Mouse (Mus musculus): ENCODE measurements around the gene Phlda1.

DNA sequence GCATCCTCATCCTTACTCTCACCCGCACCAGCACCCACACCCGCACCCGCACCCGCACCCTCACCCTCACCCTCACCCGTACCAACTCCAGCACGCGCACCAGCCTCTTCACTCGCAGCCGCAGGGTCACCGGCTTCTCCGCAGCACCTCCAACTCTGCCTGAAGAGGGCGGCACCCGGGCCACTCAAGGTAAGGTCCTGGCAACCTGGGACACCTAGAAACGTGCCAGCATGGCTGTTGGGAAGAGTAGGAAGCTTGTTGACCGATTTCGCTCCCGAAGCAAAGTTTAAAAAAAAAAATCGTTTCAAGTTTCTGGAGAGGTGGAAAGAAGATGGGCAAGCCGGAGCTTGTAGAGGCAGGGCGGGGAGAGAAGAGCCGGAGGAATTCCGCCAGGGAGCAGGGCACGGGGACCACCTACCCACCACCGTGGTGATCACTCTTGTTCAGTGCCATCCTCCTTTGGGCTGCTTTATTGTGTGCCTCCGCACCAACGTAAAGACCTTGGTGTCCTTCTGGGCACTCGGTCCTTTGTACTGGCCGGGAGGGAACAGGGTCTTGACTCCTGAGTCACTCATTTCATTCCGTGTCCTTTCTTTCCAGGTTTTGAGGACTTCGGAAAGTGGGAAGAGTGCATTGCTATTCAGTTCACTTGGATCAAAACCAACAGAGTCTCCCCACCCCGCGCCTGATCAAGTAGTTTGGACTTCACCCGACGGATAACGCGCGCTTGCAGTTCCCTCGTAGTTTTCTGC, 1.6 kb downstream of the Phlda1 start:
- TF ChIP-seq GATA1 (IDR thresholded peaks at IDR 0.05; ENCODE audit: low read length), result no peak
- no peak for TF ChIP-seq TAL1 (IDR thresholded peaks at IDR 0.05; ENCODE audit: low read length)

All from erythroblast, embryonic 14.5 days (primary cell).